Mouse (Mus musculus) T-helper 1 cell (primary cell): ENCODE results near the gene Gm10139.

Source experiments
- in situ Hi-C: fragments of 300-600 bp; cut with MboI, MseI; formaldehyde crosslinking; loops from one replicate; pipeline ENCODE4 v1.15.1; 2025; ENCODE audit warnings: high pct_unique_total_duplicates

Gm10139 gene

DNA sequence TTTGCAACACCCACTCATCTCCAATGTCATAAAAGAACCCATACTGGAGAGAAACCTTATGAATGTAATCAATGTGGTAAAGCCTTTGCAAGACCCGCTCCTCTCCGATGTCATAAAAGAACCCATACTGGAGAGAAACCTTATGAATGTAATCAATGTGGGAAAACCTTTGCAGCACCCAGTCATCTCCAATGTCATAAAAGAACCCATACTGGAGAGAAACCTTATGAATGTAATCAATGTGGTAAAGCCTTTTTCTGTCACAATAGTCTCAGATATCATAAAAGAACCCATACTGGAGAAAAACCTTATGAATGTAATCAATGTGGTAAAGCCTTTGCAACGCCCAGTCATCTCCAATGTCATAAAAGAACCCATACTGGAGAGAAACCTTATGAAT is at the start of gene Gm10139:
Gene Gm10139 (plus strand): TSS at position 301 of the 400 bp plus-strand sequence.
- in situ Hi-C loops = loop anchor here (5.0 kb wide), 1 partner anchor 920 kb away; no protein-coding TSS in a partner anchor

DNA sequence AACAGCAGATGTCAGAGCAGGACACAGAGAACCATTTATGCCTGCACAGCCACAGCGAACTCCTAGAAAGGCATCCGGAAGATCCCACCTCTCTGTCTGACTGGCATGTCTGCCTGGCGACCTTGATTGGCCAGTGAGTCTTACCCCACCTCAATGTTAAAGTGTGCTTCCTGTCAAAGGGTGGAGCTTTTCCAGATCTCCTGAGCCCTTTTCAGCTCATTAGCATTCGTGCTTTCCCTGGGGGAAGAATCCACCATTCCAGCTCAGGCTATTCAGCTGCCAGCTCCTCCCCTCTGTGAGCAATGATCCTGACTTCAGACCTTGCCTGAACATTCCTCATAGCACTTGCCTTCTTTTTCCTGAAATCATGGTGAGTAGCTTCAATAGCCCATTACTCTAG is 45.2 kb downstream of the Gm10139 start:
- in situ Hi-C loops = loop anchor here (25.0 kb wide), 1 partner anchor 330 kb away; no protein-coding TSS in a partner anchor
